Mouse (Mus musculus): Measurements from ENCODE around the gene Fkbpl. TPM values are rescaled to one million over a fixed set of nuclear protein-coding genes. Genes with fewer than 3 reads are reported as not detected.
A peak's percentile ranks its signal among the peaks of the same experiment; 100 is the strongest.

The Fkbpl gene
- polyA plus RNA-seq (2014; fragmentation: Nextera tagmentation; extraction: Ambion mirVana) = 10.9 and 11.4 TPM in 2 replicates

- Histone ChIP-seq H3K27me3 (ENCODE audit: control insufficient read depth, insufficient read depth, low read length) (no peaks in the 10 kb centered on the region), H3K4me3 (ENCODE audit: low read depth, low read length) (peak within 1 kb of the TSS; percentile 55), H3K4me1 (ENCODE audit: control insufficient read depth, insufficient read depth, low read length) (peaks cover 15% of the 10 kb centered on the region), H3K36me3 (ENCODE audit: control insufficient read depth, insufficient read depth, low read length) (no peaks in the 10 kb centered on the region), H3K4me2 (peak within 1 kb of the TSS; percentile 71), H3K9ac (ENCODE audit: low read depth, low read length) (peak within 1 kb of the TSS; percentile 76), H3K27ac (ENCODE audit: low read depth, low read length) (peak within 1 kb of the TSS; percentile 47), H3K9me3 (replicated peaks; ENCODE audit: control insufficient read depth, low read length) (no peaks in the 10 kb centered on the region)
- peak; percentile 70 for ATAC-seq (replicated peaks; ENCODE audit: insufficient number of reproducible peaks, low FRiP score, low TSS enrichment)
- 1% methylated on average over 16 of the region's 16 CpGs for WGBS (ENCODE audit: insufficient replicate concordance)
Observed at GRCm38 (mm10) chr17:34644608-34645007, at the start of gene Fkbpl. Fkbpl (plus strand) TSS chr17:34644764.

GRCm38 (mm10) chr17:34596098-34596497 is 48.5 kb upstream of the Fkbpl start:
- no peak overlapping the region for H3K4me3 ChIP-seq (ENCODE audit: low read depth, low read length)
- no peaks in the 10 kb centered on the region for H3K27me3 ChIP-seq (ENCODE audit: control insufficient read depth, insufficient read depth, low read length)
- ATAC-seq (replicated peaks; ENCODE audit: insufficient number of reproducible peaks, low FRiP score, low TSS enrichment) = no peak
- H3K9me3 ChIP-seq (replicated peaks; ENCODE audit: control insufficient read depth, low read length) = no peaks in the 10 kb centered on the region
- no peak overlapping the region for H3K9ac ChIP-seq (ENCODE audit: low read depth, low read length)
- H3K4me1 ChIP-seq (ENCODE audit: control insufficient read depth, insufficient read depth, low read length) = peaks cover 47% of the 10 kb centered on the region
- H3K4me2 ChIP-seq = no peak overlapping the region
- H3K36me3 ChIP-seq (ENCODE audit: control insufficient read depth, insufficient read depth, low read length) = peaks cover 15% of the 10 kb centered on the region
- 70% methylated on average over 8 of the region's 8 CpGs for WGBS (ENCODE audit: insufficient replicate concordance)
- no peak overlapping the region for H3K27ac ChIP-seq (ENCODE audit: low read depth, low read length)

GRCm38 (mm10) chr17:34597566-34598095 is 46.9 kb upstream of the Fkbpl start, which contains the start of gene Ager:
Ager (plus strand) TSS chr17:34597862.
- 20% methylated on average over 6 of the region's 6 CpGs for WGBS (ENCODE audit: insufficient replicate concordance)
- Histone ChIP-seq H3K4me2 (peak within 1 kb of the TSS; percentile 34), H3K27ac (ENCODE audit: low read depth, low read length) (no peak within 1 kb of the TSS), H3K4me3 (ENCODE audit: low read depth, low read length) (no peak within 1 kb of the TSS), H3K9ac (ENCODE audit: low read depth, low read length) (peak within 1 kb of the TSS; percentile 56; the same call in 1 of the 2 replicates), H3K27me3 (ENCODE audit: control insufficient read depth, insufficient read depth, low read length) (no peaks in the 10 kb centered on the region), H3K36me3 (ENCODE audit: control insufficient read depth, insufficient read depth, low read length) (peaks cover 15% of the 10 kb centered on the region), H3K9me3 (replicated peaks; ENCODE audit: control insufficient read depth, low read length) (no peaks in the 10 kb centered on the region), H3K4me1 (ENCODE audit: control insufficient read depth, insufficient read depth, low read length) (peaks cover 48% of the 10 kb centered on the region)
- ATAC-seq (replicated peaks; ENCODE audit: insufficient number of reproducible peaks, low FRiP score, low TSS enrichment) = no peak

- 76% methylated on average over 9 of the region's 9 CpGs for WGBS (ENCODE audit: insufficient replicate concordance)
- ATAC-seq (replicated peaks; ENCODE audit: insufficient number of reproducible peaks, low FRiP score, low TSS enrichment) = no peak
- Histone ChIP-seq H3K27ac (ENCODE audit: low read depth, low read length) (no peak overlapping the region), H3K4me2 (no peak overlapping the region), H3K27me3 (ENCODE audit: control insufficient read depth, insufficient read depth, low read length) (no peaks in the 10 kb centered on the region), H3K4me3 (ENCODE audit: low read depth, low read length) (no peak overlapping the region), H3K9ac (ENCODE audit: low read depth, low read length) (no peak overlapping the region), H3K9me3 (replicated peaks; ENCODE audit: control insufficient read depth, low read length) (no peaks in the 10 kb centered on the region), H3K4me1 (ENCODE audit: control insufficient read depth, insufficient read depth, low read length) (peaks cover 34% of the 10 kb centered on the region), H3K36me3 (ENCODE audit: control insufficient read depth, insufficient read depth, low read length) (peaks cover 11% of the 10 kb centered on the region)
Observed at GRCm38 (mm10) chr17:34599891-34600290, 44.7 kb upstream of the Fkbpl start.

GRCm38 (mm10) chr17:34601796-34602195 is 42.8 kb upstream of the Fkbpl start:
- peaks cover 39% of the 10 kb centered on the region for H3K4me1 ChIP-seq (ENCODE audit: control insufficient read depth, insufficient read depth, low read length)
- H3K27ac ChIP-seq (ENCODE audit: low read depth, low read length) = no peak overlapping the region
- H3K4me3 ChIP-seq (ENCODE audit: low read depth, low read length) = no peak overlapping the region
- H3K9ac ChIP-seq (ENCODE audit: low read depth, low read length) = no peak overlapping the region
- ATAC-seq (replicated peaks; ENCODE audit: insufficient number of reproducible peaks, low FRiP score, low TSS enrichment) = no peak
- no peaks in the 10 kb centered on the region for H3K27me3 ChIP-seq (ENCODE audit: control insufficient read depth, insufficient read depth, low read length)
- peaks cover 6% of the 10 kb centered on the region for H3K36me3 ChIP-seq (ENCODE audit: control insufficient read depth, insufficient read depth, low read length)
- H3K9me3 ChIP-seq (replicated peaks; ENCODE audit: control insufficient read depth, low read length) = no peaks in the 10 kb centered on the region
- 82% methylated on average over 12 of the region's 12 CpGs for WGBS (ENCODE audit: insufficient replicate concordance)
- no peak overlapping the region; the same call in 1 of the 2 replicates for H3K4me2 ChIP-seq

GRCm38 (mm10) chr17:34603375-34604060 is 41.0 kb upstream of the Fkbpl start, which contains the start of gene Rnf5:
Rnf5 (minus strand) TSS chr17:34603690.
- Histone ChIP-seq H3K9me3 (replicated peaks; ENCODE audit: control insufficient read depth, low read length) (no peaks in the 10 kb centered on the region), H3K27ac (ENCODE audit: low read depth, low read length) (peak within 1 kb of the TSS; percentile 91), H3K27me3 (ENCODE audit: control insufficient read depth, insufficient read depth, low read length) (no peaks in the 10 kb centered on the region), H3K4me2 (peak within 1 kb of the TSS; percentile 99), H3K4me1 (ENCODE audit: control insufficient read depth, insufficient read depth, low read length) (peaks cover 34% of the 10 kb centered on the region), H3K9ac (ENCODE audit: low read depth, low read length) (peak within 1 kb of the TSS; percentile 86), H3K36me3 (ENCODE audit: control insufficient read depth, insufficient read depth, low read length) (peaks cover 6% of the 10 kb centered on the region), H3K4me3 (ENCODE audit: low read depth, low read length) (peak within 1 kb of the TSS; percentile 99)
- peak; percentile 90 for ATAC-seq (replicated peaks; ENCODE audit: insufficient number of reproducible peaks, low FRiP score, low TSS enrichment)
- WGBS (ENCODE audit: insufficient replicate concordance) = under 1% methylated on average over 29 of the region's 30 CpGs

GRCm38 (mm10) chr17:34604061-34604508 is 40.5 kb upstream of the Fkbpl start, which contains the start of gene Agpat1:
Agpat1 (plus strand) TSS chr17:34604262.
- ATAC-seq (replicated peaks; ENCODE audit: insufficient number of reproducible peaks, low FRiP score, low TSS enrichment) = peak; percentile 87
- H3K9me3 ChIP-seq (replicated peaks; ENCODE audit: control insufficient read depth, low read length) = no peaks in the 10 kb centered on the region
- peak within 1 kb of the TSS; percentile 99 for H3K4me3 ChIP-seq (ENCODE audit: low read depth, low read length)
- peaks cover 38% of the 10 kb centered on the region for H3K4me1 ChIP-seq (ENCODE audit: control insufficient read depth, insufficient read depth, low read length)
- peak within 1 kb of the TSS; percentile 91 for H3K27ac ChIP-seq (ENCODE audit: low read depth, low read length)
- H3K9ac ChIP-seq (ENCODE audit: low read depth, low read length) = peak within 1 kb of the TSS; percentile 86
- H3K4me2 ChIP-seq = peak within 1 kb of the TSS; percentile 99
- peaks cover 6% of the 10 kb centered on the region for H3K36me3 ChIP-seq (ENCODE audit: control insufficient read depth, insufficient read depth, low read length)
- no peaks in the 10 kb centered on the region for H3K27me3 ChIP-seq (ENCODE audit: control insufficient read depth, insufficient read depth, low read length)
- WGBS (ENCODE audit: insufficient replicate concordance) = 0% methylated on average over 33 of the region's 35 CpGs

- Histone ChIP-seq H3K9ac (ENCODE audit: low read depth, low read length) (peak overlapping the region; percentile 74), H3K36me3 (ENCODE audit: control insufficient read depth, insufficient read depth, low read length) (peaks cover 6% of the 10 kb centered on the region), H3K27ac (ENCODE audit: low read depth, low read length) (peak overlapping the region; percentile 91), H3K4me3 (ENCODE audit: low read depth, low read length) (peak overlapping the region; percentile 99), H3K4me2 (peak overlapping the region; percentile 99), H3K4me1 (ENCODE audit: control insufficient read depth, insufficient read depth, low read length) (peaks cover 35% of the 10 kb centered on the region), H3K9me3 (replicated peaks; ENCODE audit: control insufficient read depth, low read length) (no peaks in the 10 kb centered on the region), H3K27me3 (ENCODE audit: control insufficient read depth, insufficient read depth, low read length) (no peaks in the 10 kb centered on the region)
- no peak for ATAC-seq (replicated peaks; ENCODE audit: insufficient number of reproducible peaks, low FRiP score, low TSS enrichment)
- 16% methylated on average over 24 of the region's 24 CpGs for WGBS (ENCODE audit: insufficient replicate concordance)
Observed at GRCm38 (mm10) chr17:34604511-34605237, 39.9 kb upstream of the Fkbpl start.

Data from heart, embryonic 11.5 days (tissue).